Mouse (Mus musculus) heart, embryonic 12.5 days (tissue): ENCODE data around the gene Pid1. TPM values are rescaled to one million over a fixed set of nuclear protein-coding genes. Genes with fewer than 3 reads are reported as not detected.
A peak's percentile ranks its signal among the peaks of the same experiment; 100 is the strongest.

Experiments
- ATAC-seq: fragments of 200-750 bp; cut with Nextera tagmentation; 2 replicates; pipeline ENCODE4 v1.8.0; 2017; ENCODE audit warnings: moderate TSS enrichment, moderate library complexity; ENCODE audit not compliant: insufficient number of reproducible peaks, low FRiP score
- H3K27ac ChIP-seq: fragments of 300-500 bp; sonication (generic); 2 replicates; pipeline ENCODE4 v1.5.1; 2016; ENCODE audit warnings: mild to moderate bottlenecking, moderate library complexity; ENCODE audit not compliant: poor library complexity, severe bottlenecking
- H3K27me3 ChIP-seq: fragments of 300-500 bp; sonication (generic); replicated peaks from 2 replicates; pipeline ENCODE4 v1.6.1; 2016; ENCODE audit warnings: mild to moderate bottlenecking, moderate library complexity
- H3K36me3 ChIP-seq: fragments of 300-500 bp; sonication (generic); 2 replicates; pipeline ENCODE4 v1.6.1; 2016; ENCODE audit warnings: mild to moderate bottlenecking, moderate library complexity
- H3K4me1 ChIP-seq: fragments of 300-500 bp; sonication (generic); replicated peaks from 2 replicates; pipeline ENCODE4 v1.6.1; 2016; ENCODE audit warnings: mild to moderate bottlenecking
- H3K4me2 ChIP-seq: fragments of 300-500 bp; sonication (generic); 2 replicates; pipeline ENCODE4 v1.6.1; 2016; ENCODE audit warnings: mild to moderate bottlenecking, moderate library complexity
- H3K4me3 ChIP-seq: fragments of 300-500 bp; sonication (generic); 2 replicates; pipeline ENCODE4 v1.5.1; 2016; ENCODE audit warnings: mild to moderate bottlenecking
- H3K9ac ChIP-seq: fragments of 300-500 bp; sonication (generic); 2 replicates; pipeline ENCODE4 v1.6.1; 2016; ENCODE audit warnings: mild to moderate bottlenecking, moderate library complexity
- H3K9me3 ChIP-seq: fragments of 300-500 bp; sonication (generic); replicated peaks from 2 replicates; pipeline ENCODE4 v1.6.1; 2016; ENCODE audit warnings: mild to moderate bottlenecking, moderate library complexity
- WGBS: fragments of 180-500 bp; shearing (Covaris S2); methylation state at CpG from one replicate; pipeline ENCODE4 v1.1.7; 2016; 5-methylcytosine and 5-hydroxymethylcytosine counted together
- polyA plus RNA-seq: library from polyadenylated mRNA; unstranded; fragments of >200 nt; fragmentation: Nextera tagmentation; extraction: Ambion mirVana; gene quantifications from 2 replicates; pipeline ENCODE4 v1.2.1, GENCODE M21; 2016

Pid1 gene
- polyA plus RNA-seq, 1 experiment from 2014 or later, result 8.5 TPM

DNA sequence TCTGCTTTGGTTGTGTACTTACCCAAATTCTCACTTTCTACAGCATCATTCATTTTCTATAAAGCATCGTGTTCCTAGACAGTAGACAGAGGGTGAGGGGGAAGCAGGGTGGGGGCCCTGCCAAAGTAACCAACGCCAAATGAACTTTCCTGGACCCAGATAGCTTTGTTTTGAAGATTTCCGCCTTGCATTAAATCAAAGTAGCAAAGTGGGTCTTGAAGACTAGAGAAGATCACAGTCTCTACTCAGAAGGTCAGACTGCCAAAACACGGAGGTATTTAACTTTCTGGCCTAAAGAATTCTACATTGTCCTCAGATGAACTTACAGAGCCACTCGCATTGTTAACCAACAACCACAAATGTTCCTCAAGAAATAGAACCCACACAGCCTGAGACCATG lies 109.6 kb downstream of the Pid1 start:
- ATAC-seq, result no peak
- H3K9me3 ChIP-seq, result no peaks in the 10 kb centered on the region
- no peak overlapping the region for H3K4me3 ChIP-seq
- no peaks in the 10 kb centered on the region for H3K36me3 ChIP-seq
- no peak overlapping the region for H3K9ac ChIP-seq
- 63% methylated on average over 5 of the region's 5 CpGs for WGBS
- H3K27ac ChIP-seq, result no peak overlapping the region
- H3K27me3 ChIP-seq, result no peaks in the 10 kb centered on the region
- no peak overlapping the region for H3K4me2 ChIP-seq
- no peaks in the 10 kb centered on the region for H3K4me1 ChIP-seq

- Histone ChIP-seq H3K9ac (no peak overlapping the region), H3K4me1 (no peaks in the 10 kb centered on the region), H3K4me2 (no peak overlapping the region), H3K4me3 (no peak overlapping the region), H3K27ac (no peak overlapping the region), H3K9me3 (no peaks in the 10 kb centered on the region), H3K27me3 (no peaks in the 10 kb centered on the region), H3K36me3 (no peaks in the 10 kb centered on the region)
- WGBS, result 49% methylated on average over 3 of the region's 3 CpGs
- no peak for ATAC-seq
These were observed 110.1 kb downstream of the Pid1 start for GRCm38 (mm10) chr1:84253838-84254237.

- Histone ChIP-seq H3K9ac (no peak overlapping the region), H3K9me3 (no peaks in the 10 kb centered on the region; the same call in 1 of the 2 replicates), H3K4me1 (no peaks in the 10 kb centered on the region), H3K36me3 (no peaks in the 10 kb centered on the region), H3K27me3 (no peaks in the 10 kb centered on the region), H3K4me2 (no peak overlapping the region), H3K27ac (no peak overlapping the region), H3K4me3 (no peak overlapping the region)
- ATAC-seq, result no peak
- WGBS, result 60% methylated on average over 1 of the region's 1 CpGs
These were observed 112.8 kb downstream of the Pid1 start for GRCm38 (mm10) chr1:84251205-84251604.

GRCm38 (mm10) chr1:84250770-84251169 lies 113.2 kb downstream of the Pid1 start:
- H3K27ac ChIP-seq, result no peak overlapping the region

GRCm38 (mm10) chr1:84249772-84250338 lies 114.1 kb downstream of the Pid1 start:
- no peak overlapping the region for H3K4me2 ChIP-seq
- no peak overlapping the region for H3K4me3 ChIP-seq
- no peak overlapping the region for H3K27ac ChIP-seq
- H3K36me3 ChIP-seq, result no peaks in the 10 kb centered on the region
- WGBS, result 84% methylated on average over 6 of the region's 6 CpGs
- H3K27me3 ChIP-seq, result no peaks in the 10 kb centered on the region
- no peak overlapping the region for H3K9ac ChIP-seq
- H3K9me3 ChIP-seq, result no peaks in the 10 kb centered on the region; the same call in 1 of the 2 replicates
- ATAC-seq, result no peak
- H3K4me1 ChIP-seq, result no peaks in the 10 kb centered on the region

More at GRCm38 (mm10) chr1:84250770-84251169, 113.2 kb downstream of the Pid1 start:
- Histone ChIP-seq H3K4me2 (no peak overlapping the region), H3K9ac (no peak overlapping the region), H3K4me3 (no peak overlapping the region), H3K36me3 (no peaks in the 10 kb centered on the region), H3K9me3 (no peaks in the 10 kb centered on the region; the same call in 1 of the 2 replicates), H3K27me3 (no peaks in the 10 kb centered on the region), H3K4me1 (no peaks in the 10 kb centered on the region)
- WGBS, result 87% methylated on average over 1 of the region's 1 CpGs
- ATAC-seq, result no peak

- Histone ChIP-seq H3K27ac (no peak overlapping the region), H3K36me3 (no peaks in the 10 kb centered on the region), H3K27me3 (no peaks in the 10 kb centered on the region), H3K4me3 (no peak overlapping the region), H3K4me1 (no peaks in the 10 kb centered on the region), H3K9me3 (no peaks in the 10 kb centered on the region; the same call in 1 of the 2 replicates), H3K9ac (no peak overlapping the region), H3K4me2 (no peak overlapping the region)
- no peak for ATAC-seq
- 77% methylated on average over 3 of the region's 3 CpGs for WGBS
These were observed 116.9 kb downstream of the Pid1 start for GRCm38 (mm10) chr1:84247111-84247510.

DNA sequence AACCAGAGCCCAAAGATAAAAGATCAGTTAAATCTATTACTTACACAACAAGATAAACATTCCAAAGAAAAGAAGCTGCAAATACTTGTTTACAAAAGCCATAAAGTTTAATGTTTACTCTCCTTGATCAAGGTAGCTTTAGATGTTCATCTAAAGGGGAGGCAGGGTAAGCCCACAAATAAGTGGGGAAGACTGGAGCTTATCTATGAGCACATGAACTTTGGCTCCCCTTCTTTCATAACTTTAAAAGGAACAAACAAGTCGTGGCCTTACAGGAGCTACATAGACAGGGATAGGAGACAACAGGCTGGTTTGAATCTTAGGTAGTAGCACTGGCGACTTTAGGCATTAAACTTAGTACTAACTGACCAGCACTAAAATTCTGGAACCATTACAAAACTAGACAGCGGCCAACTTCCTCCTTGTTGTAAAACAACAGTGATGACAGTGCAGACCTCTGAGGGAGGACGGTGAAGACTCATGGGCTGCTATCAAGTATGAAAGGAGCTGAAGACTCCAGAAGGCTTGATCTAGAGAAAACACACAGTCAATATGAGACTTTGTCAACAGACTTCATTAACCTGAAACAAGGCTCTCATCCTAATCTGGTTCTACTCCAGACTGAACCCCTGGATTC lies 122.7 kb downstream of the Pid1 start:
- H3K27ac ChIP-seq, result no peak overlapping the region
- no peak overlapping the region for H3K9ac ChIP-seq
- no peak overlapping the region for H3K4me3 ChIP-seq
- no peaks in the 10 kb centered on the region for H3K9me3 ChIP-seq
- no peaks in the 10 kb centered on the region for H3K36me3 ChIP-seq
- no peaks in the 10 kb centered on the region for H3K4me1 ChIP-seq
- no peak for ATAC-seq
- 75% methylated on average over 4 of the region's 4 CpGs for WGBS
- H3K4me2 ChIP-seq, result no peak overlapping the region
- H3K27me3 ChIP-seq, result no peaks in the 10 kb centered on the region

GRCm38 (mm10) chr1:84240203-84240602 lies 123.8 kb downstream of the Pid1 start:
- Histone ChIP-seq H3K9me3 (no peaks in the 10 kb centered on the region), H3K9ac (no peak overlapping the region), H3K4me2 (no peak overlapping the region), H3K4me3 (no peak overlapping the region), H3K27ac (no peak overlapping the region), H3K36me3 (no peaks in the 10 kb centered on the region), H3K27me3 (no peaks in the 10 kb centered on the region), H3K4me1 (no peaks in the 10 kb centered on the region)
- WGBS, result 89% methylated on average over 2 of the region's 2 CpGs
- ATAC-seq, result no peak

- no peaks in the 10 kb centered on the region for H3K36me3 ChIP-seq
- ATAC-seq, result no peak
- H3K4me1 ChIP-seq, result no peaks in the 10 kb centered on the region
- 70% methylated on average over 2 of the region's 2 CpGs for WGBS
- H3K4me3 ChIP-seq, result no peak overlapping the region
- no peak overlapping the region for H3K27ac ChIP-seq
- H3K4me2 ChIP-seq, result no peak overlapping the region
- H3K9me3 ChIP-seq, result no peaks in the 10 kb centered on the region
- no peak overlapping the region for H3K9ac ChIP-seq
- H3K27me3 ChIP-seq, result no peaks in the 10 kb centered on the region
These were observed 133.5 kb downstream of the Pid1 start for GRCm38 (mm10) chr1:84230431-84230830.

DNA sequence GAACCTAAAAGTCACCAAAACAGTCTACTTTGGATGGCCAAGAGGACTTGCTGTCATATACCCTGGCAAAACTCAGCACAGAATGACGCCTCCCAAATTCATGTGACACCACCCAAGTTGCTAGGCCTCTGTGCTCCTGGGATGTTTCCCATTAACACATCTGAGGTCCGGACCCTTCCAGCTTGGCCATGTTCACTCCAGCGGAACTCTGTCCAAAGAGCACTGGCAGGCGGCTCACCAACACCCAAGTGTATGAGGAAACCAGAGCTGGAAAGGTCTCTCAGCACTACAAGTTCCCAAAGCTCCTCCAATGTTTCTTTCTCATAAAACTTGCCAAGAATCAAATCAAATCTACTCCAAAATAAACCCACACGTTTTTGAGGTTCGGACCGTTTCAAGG lies 138.4 kb downstream of the Pid1 start:
- Histone ChIP-seq H3K4me3 (no peak overlapping the region), H3K4me1 (no peaks in the 10 kb centered on the region)
- ATAC-seq, result no peak

GRCm38 (mm10) chr1:84222051-84222450 lies 141.9 kb downstream of the Pid1 start:
- H3K4me1 ChIP-seq, result no peaks in the 10 kb centered on the region
- H3K27me3 ChIP-seq, result no peaks in the 10 kb centered on the region
- H3K36me3 ChIP-seq, result no peaks in the 10 kb centered on the region
- 82% methylated on average over 1 of the region's 1 CpGs for WGBS
- H3K9me3 ChIP-seq, result no peaks in the 10 kb centered on the region
- ATAC-seq, result no peak
- H3K27ac ChIP-seq, result no peak overlapping the region
- no peak overlapping the region for H3K4me2 ChIP-seq
- no peak overlapping the region for H3K9ac ChIP-seq
- H3K4me3 ChIP-seq, result no peak overlapping the region

More for the DNA sequence above, 138.4 kb downstream of the Pid1 start:
- Histone ChIP-seq H3K9me3 (no peaks in the 10 kb centered on the region), H3K9ac (no peak overlapping the region), H3K27ac (no peak overlapping the region), H3K4me2 (no peak overlapping the region), H3K36me3 (no peaks in the 10 kb centered on the region), H3K27me3 (no peaks in the 10 kb centered on the region)
- WGBS, result 83% methylated on average over 7 of the region's 7 CpGs

GRCm38 (mm10) chr1:84218605-84219004 lies 145.4 kb downstream of the Pid1 start:
- Histone ChIP-seq H3K4me2 (no peak overlapping the region), H3K27me3 (no peaks in the 10 kb centered on the region), H3K27ac (no peak overlapping the region), H3K4me1 (no peaks in the 10 kb centered on the region), H3K4me3 (no peak overlapping the region), H3K9me3 (no peaks in the 10 kb centered on the region), H3K9ac (no peak overlapping the region), H3K36me3 (no peaks in the 10 kb centered on the region)
- WGBS, result 42% methylated on average over 7 of the region's 7 CpGs
- 0 out of 2 replicates have a peak, but pooled peaks have one; percentile 33 for ATAC-seq
